Mouse (Mus musculus) neural tube, embryonic 11.5 days (tissue): ENCODE data around the gene AB124611. TPM values are rescaled to one million over a fixed set of nuclear protein-coding genes. Genes with fewer than 3 reads are reported as not detected.
"Not testable (repeated sequence)": the region's sequence is repeated elsewhere in the genome, so short reads cannot be mapped to it uniquely, and the experiment has no call there.

Source experiments
- ATAC-seq: fragments of 200-750 bp; cut with Nextera tagmentation; 2 replicates; pipeline ENCODE4 v1.8.0; 2017; ENCODE audit warnings: moderate number of reproducible peaks, mild to moderate bottlenecking, moderate TSS enrichment, moderate library complexity; ENCODE audit not compliant: insufficient read depth, low FRiP score, low TSS enrichment
- DNase-seq: peaks from one replicate; pipeline ENCODE4 v3.0.0-alpha.2; 2015; ENCODE audit warnings: low spot score
- H3K27ac ChIP-seq: fragments of 300-500 bp; sonication (generic); 2 replicates; pipeline ENCODE4 v1.5.1; 2014; ENCODE audit warnings: low read depth, mild to moderate bottlenecking, low read length
- H3K27me3 ChIP-seq: fragments of 300-500 bp; sonication (generic); 2 replicates; pipeline ENCODE4 v1.6.1; 2014; ENCODE audit warnings: mild to moderate bottlenecking, low read length, mixed read lengths; ENCODE audit not compliant: control insufficient read depth, insufficient read depth
- H3K36me3 ChIP-seq: fragments of 300-500 bp; sonication (generic); 2 replicates; pipeline ENCODE4 v1.6.1; 2014; ENCODE audit warnings: mild to moderate bottlenecking, low read length, moderate library complexity, mixed read lengths; ENCODE audit not compliant: control insufficient read depth, insufficient read depth
- H3K4me1 ChIP-seq: fragments of 300-500 bp; sonication (generic); 2 replicates; pipeline ENCODE4 v1.6.1; 2014; ENCODE audit warnings: low read length, mixed read lengths; ENCODE audit not compliant: control insufficient read depth, insufficient read depth
- H3K4me2 ChIP-seq: fragments of 300-500 bp; sonication (generic); 2 replicates; pipeline ENCODE4 v1.6.1; 2014; ENCODE audit warnings: low read depth, mild to moderate bottlenecking, moderate library complexity
- H3K4me3 ChIP-seq: fragments of 300-500 bp; sonication (generic); 2 replicates; pipeline ENCODE4 v1.5.1; 2014; ENCODE audit warnings: low read depth, low read length
- H3K9ac ChIP-seq: fragments of 300-500 bp; sonication (generic); 2 replicates; pipeline ENCODE4 v1.6.1; 2014; ENCODE audit warnings: mild to moderate bottlenecking, low read length
- H3K9me3 ChIP-seq: fragments of 300-500 bp; sonication (generic); 2 replicates; pipeline ENCODE4 v1.6.1; 2016; ENCODE audit warnings: low read length; ENCODE audit not compliant: control insufficient read depth
- WGBS: fragments of 180-500 bp; shearing (Covaris S2); extraction: QIAGEN DNeasy Blood & Tissue Kit; methylation state at CpG from one replicate; pipeline ENCODE4 v1.1.7; 2014; 5-methylcytosine and 5-hydroxymethylcytosine counted together
- polyA plus RNA-seq: library from polyadenylated mRNA; unstranded; fragments of >200 nt; fragmentation: Nextera tagmentation; extraction: Ambion mirVana; gene quantifications from 2 replicates; pipeline ENCODE4 v1.2.1, GENCODE M21; 2014

AB124611 gene
- polyA plus RNA-seq, 1 experiment from 2014 or later: 2.7 TPM

DNA sequence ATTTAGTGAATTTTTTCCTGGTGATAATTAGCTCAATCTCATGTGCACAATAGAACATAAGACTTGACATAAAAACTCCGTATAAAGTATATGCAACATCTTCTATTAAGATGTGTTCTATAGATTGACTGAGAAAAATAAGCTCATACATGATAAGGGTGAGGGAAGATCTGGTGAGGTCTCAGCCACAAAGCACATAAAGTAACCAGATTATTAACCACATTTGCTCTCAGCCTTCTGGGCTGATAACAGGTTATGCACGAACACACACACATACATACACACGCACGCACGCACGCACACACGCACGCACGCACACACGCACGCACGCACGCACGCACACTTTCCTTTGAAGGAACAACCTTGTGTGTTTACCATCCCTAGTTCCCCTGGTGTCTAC lies 10.5 kb downstream of the AB124611 start:
- Histone ChIP-seq H3K4me3 (no peak overlapping the region), H3K36me3 (no peaks in the 10 kb centered on the region; the same call in 1 of the 2 replicates), H3K27me3 (no peaks in the 10 kb centered on the region), H3K27ac (no peak overlapping the region), H3K4me1 (no peaks in the 10 kb centered on the region), H3K9me3 (no peaks in the 10 kb centered on the region), H3K4me2 (no peak overlapping the region), H3K9ac (no peak overlapping the region)
- 92% methylated on average over 14 of the region's 14 CpGs for WGBS
- DNase-seq (no peak), ATAC-seq (no peak)

DNA sequence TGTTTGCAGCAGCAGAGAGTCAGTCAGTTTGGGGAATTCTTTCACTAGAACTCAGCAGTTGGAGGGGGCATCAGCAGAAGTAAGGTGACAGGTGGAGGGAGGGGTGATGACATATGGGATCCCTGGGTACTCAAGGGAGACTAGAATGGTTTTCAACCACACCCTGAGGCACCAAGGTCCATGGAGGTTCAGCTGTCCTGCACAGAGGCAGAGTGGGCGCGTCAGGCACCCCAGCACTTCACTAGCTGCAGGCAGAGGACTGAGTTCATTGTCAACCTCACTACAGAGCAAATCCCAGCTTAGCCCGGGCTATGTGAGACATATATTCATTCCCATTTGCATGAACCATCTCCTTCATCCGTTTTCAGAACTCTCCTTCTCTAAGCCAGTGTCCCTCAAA lies 11.0 kb downstream of the AB124611 start:
- Histone ChIP-seq H3K36me3 (no peaks in the 10 kb centered on the region; the same call in 1 of the 2 replicates), H3K4me1 (no peaks in the 10 kb centered on the region), H3K9me3 (no peaks in the 10 kb centered on the region), H3K27me3 (no peaks in the 10 kb centered on the region), H3K9ac (no peak overlapping the region), H3K4me3 (no peak overlapping the region), H3K27ac (no peak overlapping the region), H3K4me2 (no peak overlapping the region)
- DNase-seq (no peak), ATAC-seq (no peak)
- 85% methylated on average over 4 of the region's 4 CpGs for WGBS

DNA sequence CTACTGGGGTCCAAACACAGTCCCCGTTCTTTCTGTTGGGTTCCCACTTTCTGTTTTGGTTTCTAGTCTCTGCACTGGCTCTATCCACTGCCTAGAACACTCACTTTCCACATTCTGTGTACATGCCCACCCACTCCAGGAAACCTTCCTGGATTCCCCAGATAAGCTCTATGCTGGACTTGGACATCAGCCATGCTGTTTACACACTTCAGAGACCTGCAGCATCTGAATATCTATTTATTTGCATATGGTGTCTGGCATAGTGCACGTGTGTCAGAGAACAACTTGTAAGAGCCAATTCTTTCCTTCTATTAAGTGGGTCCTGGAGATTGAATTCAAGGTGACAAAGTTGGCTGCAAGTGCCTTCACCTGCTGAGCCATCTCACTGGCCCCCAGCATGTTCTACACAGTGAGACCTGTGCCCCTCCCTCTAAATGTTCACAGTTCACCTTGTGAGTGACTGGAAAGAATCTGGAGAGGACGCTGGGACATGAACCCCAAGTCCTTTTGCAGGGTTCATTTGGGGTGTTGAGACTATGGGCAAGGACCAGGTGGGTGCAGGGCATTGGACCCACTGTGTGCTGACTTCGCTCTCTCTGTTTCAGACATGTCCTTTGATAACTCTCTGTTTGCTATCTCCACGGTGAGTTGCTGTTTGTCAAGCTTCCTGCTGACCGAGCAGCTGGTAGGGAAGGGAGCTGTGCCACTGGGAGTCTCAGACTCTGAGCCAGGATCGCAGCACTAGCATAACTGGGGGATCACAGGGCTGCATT lies 14.2 kb downstream of the AB124611 start:
- 82% methylated on average over 7 of the region's 7 CpGs for WGBS
- H3K9me3 ChIP-seq: no peaks in the 10 kb centered on the region
- H3K27me3 ChIP-seq: no peaks in the 10 kb centered on the region

DNA sequence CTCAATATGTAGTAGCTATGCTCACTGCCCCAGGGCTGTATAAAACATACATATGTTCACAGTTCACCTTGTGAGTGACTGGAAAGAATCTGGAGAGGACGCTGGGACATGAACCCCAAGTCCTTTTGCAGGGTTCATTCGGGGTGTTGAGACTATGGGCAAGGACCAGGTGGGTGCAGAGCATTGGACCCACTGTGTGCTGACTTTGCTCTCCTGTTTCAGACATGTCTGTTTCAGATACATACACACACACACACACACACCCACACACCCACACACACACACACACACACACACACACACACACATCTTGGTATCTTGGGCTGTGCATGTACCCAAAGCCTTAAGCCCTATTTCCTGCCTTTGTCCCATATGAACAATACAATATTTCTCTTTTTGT lies 16.0 kb downstream of the AB124611 start:
- ATAC-seq, DNase-seq, H3K27ac ChIP-seq, H3K9me3 ChIP-seq, H3K27me3 ChIP-seq, H3K4me1 ChIP-seq, H3K4me3 ChIP-seq, H3K4me2 ChIP-seq, H3K36me3 ChIP-seq, H3K9ac ChIP-seq: not testable (repeated sequence)
- WGBS: 87% methylated on average over 2 of the region's 2 CpGs

More for the DNA sequence above, 14.2 kb downstream of the AB124611 start:
- Histone ChIP-seq H3K4me1 (peaks cover 4% of the 10 kb centered on the region; the same call in 1 of the 2 replicates), H3K9ac (no peak overlapping the region), H3K27ac (no peak overlapping the region), H3K36me3 (no peaks in the 10 kb centered on the region; the same call in 1 of the 2 replicates), H3K4me2 (no peak overlapping the region), H3K4me3 (no peak overlapping the region)
- ATAC-seq (no peak), DNase-seq (no peak)

DNA sequence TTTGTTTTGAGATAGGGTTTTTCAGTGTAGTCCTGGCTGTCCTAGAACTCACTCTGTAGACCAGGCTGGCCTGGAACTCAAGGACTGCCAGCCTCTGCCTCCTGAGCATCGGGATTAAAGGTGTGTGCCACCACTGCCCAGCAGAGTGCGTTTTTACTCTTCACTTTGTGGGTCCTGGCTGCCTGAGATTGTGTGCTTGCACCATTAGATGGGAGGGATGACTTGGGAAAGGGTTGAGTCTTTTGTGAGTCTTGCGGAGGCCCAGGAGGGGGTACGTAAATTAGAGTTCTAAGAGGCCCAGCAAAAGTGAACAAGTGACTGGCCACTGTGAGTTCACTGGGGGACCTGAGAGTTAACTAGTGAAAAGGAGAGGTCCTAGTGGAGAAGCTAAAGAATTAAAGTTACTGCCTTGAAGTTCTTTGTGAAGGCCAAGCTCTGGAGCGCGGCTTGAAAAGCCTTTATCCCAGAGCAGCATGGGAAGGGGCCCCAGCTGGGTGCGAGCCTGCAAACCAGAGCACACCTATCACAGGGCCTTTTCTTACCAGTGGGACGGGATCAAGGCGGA lies 19.5 kb downstream of the AB124611 start:
- Histone ChIP-seq H3K27me3 (no peaks in the 10 kb centered on the region), H3K36me3 (no peaks in the 10 kb centered on the region), H3K9ac (peak overlapping the region; percentile 65), H3K4me2 (peak overlapping the region; percentile 81), H3K9me3 (no peaks in the 10 kb centered on the region), H3K4me1 (peaks cover 13% of the 10 kb centered on the region), H3K27ac (peak overlapping the region; percentile 97), H3K4me3 (peak overlapping the region; percentile 84)
- 4% methylated on average over 9 of the region's 9 CpGs for WGBS
- no peak for DNase-seq
- peak; percentile 46 for ATAC-seq

DNA sequence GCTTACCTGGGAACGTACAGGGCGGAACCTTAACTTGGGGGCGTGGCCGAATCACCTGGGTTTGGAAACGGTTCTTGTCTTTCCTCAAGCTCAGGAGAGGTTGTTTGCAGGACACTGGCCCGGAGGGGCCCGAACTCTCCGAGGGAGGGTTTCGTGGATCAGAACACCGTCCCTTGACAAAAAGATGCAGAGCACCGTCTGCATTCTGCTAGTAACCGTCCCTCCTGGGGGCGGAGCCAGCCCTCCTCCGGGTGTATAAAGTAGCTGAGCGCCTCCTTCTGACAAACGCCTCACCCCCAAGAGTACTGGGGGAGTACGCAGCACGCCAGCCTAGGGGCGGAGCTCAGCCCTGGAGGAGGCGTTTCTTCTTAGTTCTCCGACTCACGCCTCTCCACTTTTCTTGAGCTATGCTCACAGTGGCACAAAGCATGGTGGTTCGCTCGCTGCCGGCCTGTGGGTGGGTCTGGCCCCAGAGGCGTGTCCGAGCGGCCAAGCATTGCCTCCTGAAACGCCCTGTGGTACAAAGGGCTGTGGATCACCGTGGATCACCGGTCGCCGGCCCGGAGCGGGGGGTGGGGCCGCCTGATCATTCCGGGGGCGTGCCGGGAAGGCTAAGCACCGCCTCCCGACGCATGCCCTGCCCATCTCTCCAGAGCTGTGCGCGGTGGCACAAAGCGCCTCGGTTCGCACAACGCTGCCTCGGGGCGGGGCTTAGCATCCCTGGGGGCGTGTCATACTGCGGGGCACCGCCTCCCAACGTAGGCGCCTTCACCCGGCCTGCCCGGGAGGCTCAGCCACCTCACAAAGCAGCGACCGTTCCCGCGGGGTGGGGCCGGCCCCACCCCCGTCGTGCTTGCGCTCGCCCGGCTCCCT lies 20.2 kb downstream of the AB124611 start:
- Histone ChIP-seq H3K9ac (peak overlapping the region; percentile 65), H3K4me1 (peaks cover 13% of the 10 kb centered on the region), H3K36me3 (peaks cover 4% of the 10 kb centered on the region; the same call in 1 of the 2 replicates), H3K27me3 (no peaks in the 10 kb centered on the region), H3K9me3 (no peaks in the 10 kb centered on the region), H3K4me3 (peak overlapping the region; percentile 84), H3K27ac (peak overlapping the region; percentile 97), H3K4me2 (peak overlapping the region; percentile 81)
- under 1% methylated on average over 58 of the region's 67 CpGs for WGBS
- peak; percentile 92 for ATAC-seq
- peak; percentile 100 for DNase-seq

DNA sequence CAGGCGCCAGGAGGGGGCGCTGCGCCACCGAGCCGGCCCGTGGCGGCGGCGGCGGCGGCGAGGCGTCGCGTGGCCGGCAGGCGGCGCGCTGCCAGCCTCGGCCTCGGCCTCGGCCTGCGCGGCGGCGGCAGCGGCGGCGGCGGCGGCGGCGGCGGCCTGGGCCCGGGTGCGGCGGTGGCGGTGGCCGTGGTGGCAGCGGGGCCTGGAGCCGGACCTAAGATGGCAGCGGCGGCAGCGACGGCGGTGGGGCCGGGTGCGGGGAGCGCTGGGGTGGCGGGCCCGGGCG lies 20.8 kb downstream of the AB124611 start, which contains the start of gene Carm1:
TSS of gene Carm1 (plus strand) at position 106 of the 286 bp plus-strand sequence.
- peak within 1 kb of the TSS; percentile 84 for H3K4me3 ChIP-seq
- peaks cover 13% of the 10 kb centered on the region for H3K4me1 ChIP-seq
- no peak for DNase-seq
- 0% methylated on average over 9 of the region's 52 CpGs for WGBS
- peaks cover 4% of the 10 kb centered on the region; the same call in 1 of the 2 replicates for H3K36me3 ChIP-seq
- peak within 1 kb of the TSS; percentile 96 for H3K9ac ChIP-seq
- peak within 1 kb of the TSS; percentile 97 for H3K27ac ChIP-seq
- H3K9me3 ChIP-seq: no peaks in the 10 kb centered on the region
- ATAC-seq: peak; percentile 62
- peak within 1 kb of the TSS; percentile 81 for H3K4me2 ChIP-seq
- H3K27me3 ChIP-seq: no peaks in the 10 kb centered on the region

DNA sequence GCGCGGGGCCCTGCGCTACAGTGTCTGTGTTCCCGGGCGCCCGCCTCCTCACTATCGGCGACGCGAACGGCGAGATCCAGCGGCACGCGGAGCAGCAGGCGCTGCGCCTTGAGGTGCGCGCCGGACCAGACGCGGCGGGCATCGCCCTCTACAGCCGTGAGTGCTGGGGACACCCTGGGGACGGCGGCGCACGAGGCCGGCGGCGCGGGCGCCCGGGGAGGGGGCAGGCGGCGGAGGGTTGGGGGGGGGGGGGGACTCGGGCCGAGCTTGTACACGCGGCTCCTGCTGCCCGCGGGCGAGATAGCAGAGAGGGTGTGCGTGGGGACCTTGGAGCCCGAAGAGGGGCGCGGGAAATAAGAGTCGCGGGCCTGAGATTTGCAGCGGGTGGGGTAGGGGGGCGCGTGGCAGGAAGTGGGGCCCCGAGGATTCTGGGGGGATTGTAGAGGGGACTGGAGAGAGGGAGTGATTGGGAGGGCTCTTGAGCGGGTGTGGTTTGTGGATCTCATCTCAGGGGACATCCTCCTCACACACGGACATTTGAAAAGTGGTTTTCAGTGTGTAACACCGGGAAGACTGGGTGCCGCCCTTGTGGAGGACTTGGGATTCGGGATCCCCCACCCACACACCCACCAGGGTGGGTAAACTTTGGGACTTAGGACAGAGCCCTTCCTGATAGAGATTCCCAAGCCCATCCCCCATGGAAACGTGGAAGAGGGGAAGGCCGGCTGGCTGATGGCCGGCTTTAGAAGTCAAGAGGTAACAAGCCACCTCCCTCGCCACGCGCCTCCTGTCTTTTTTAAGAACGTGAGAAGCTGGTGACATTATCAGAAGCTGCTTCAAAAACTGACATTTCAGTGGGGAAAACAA lies 21.3 kb downstream of the AB124611 start:
- peaks cover 4% of the 10 kb centered on the region; the same call in 1 of the 2 replicates for H3K36me3 ChIP-seq
- DNase-seq: peak; percentile 64
- H3K9ac ChIP-seq: peak overlapping the region; percentile 96
- H3K27ac ChIP-seq: peak overlapping the region; percentile 97
- H3K9me3 ChIP-seq: no peaks in the 10 kb centered on the region
- peak overlapping the region; percentile 84 for H3K4me3 ChIP-seq
- under 1% methylated on average over 37 of the region's 66 CpGs for WGBS
- peaks cover 13% of the 10 kb centered on the region for H3K4me1 ChIP-seq
- H3K4me2 ChIP-seq: peak overlapping the region; percentile 46
- H3K27me3 ChIP-seq: no peaks in the 10 kb centered on the region
- ATAC-seq: peak; percentile 41
